Mouse (Mus musculus): ENCODE measurements around the gene Otud7b. TPM values are rescaled to one million over a fixed set of nuclear protein-coding genes. Genes with fewer than 3 reads are reported as not detected.

Gene Otud7b
- total RNA-seq, 1 experiment: 23.2 TPM

GRCm38 (mm10) chr3:96194966-96195365, 90.6 kb downstream of the Otud7b start:
- no peaks in the 10 kb centered on the region for H3K36me3 ChIP-seq (ENCODE audit: control insufficient read depth, insufficient read depth, low read length, poor library complexity, severe bottlenecking)
- in situ Hi-C loops (cut with MboI; ENCODE audit: low sequenced_read_pairs in 2 of 2, unreplicated experiment in 2 of 2): no loop called here

GRCm38 (mm10) chr3:96195616-96196313, 91.4 kb downstream of the Otud7b start:
- DNase-seq (ENCODE audit: low read depth, low spot score): no peak
- in situ Hi-C loops (cut with MboI; ENCODE audit: low sequenced_read_pairs in 2 of 2, unreplicated experiment in 2 of 2): no loop called here
- no peaks in the 10 kb centered on the region for H3K36me3 ChIP-seq (ENCODE audit: control insufficient read depth, insufficient read depth, low read length, poor library complexity, severe bottlenecking)
- peak overlapping the region; percentile 93; the same call in 1 of the 2 replicates for H3K9ac ChIP-seq (ENCODE audit: insufficient read depth, low read depth, low read length, poor library complexity, severe bottlenecking)
- H3K4me3 ChIP-seq (ENCODE audit: insufficient read depth in 1 of 2, low read depth in 1 of 2, low read length in 2 of 2, poor library complexity in 1 of 2, severe bottlenecking in 1 of 2): peak overlapping the region; percentile 75 to 85; a peak in 1 of 4 replicates
- peaks cover 0 to 4% of the 10 kb centered on the region in 2 experiments; a peak in 1 of 4 replicates for H3K4me1 ChIP-seq (ENCODE audit: control insufficient read depth in 2 of 2, insufficient read depth in 2 of 2, low read length in 2 of 2, poor library complexity in 1 of 2)
- H3K9me3 ChIP-seq (ENCODE audit: control insufficient read depth, insufficient read depth, low read depth, low read length): no peaks in the 10 kb centered on the region
- no peak for TF ChIP-seq ZC3H11A (IDR thresholded peaks at IDR 0.05; ENCODE audit: borderline replicate concordance, low read depth, low read length)
- no peak for TF ChIP-seq ZNF384 (IDR thresholded peaks at IDR 0.05; ENCODE audit: low read depth, low read length)
- no peak for TF ChIP-seq MAFK (IDR thresholded peaks at IDR 0.05; ENCODE audit: insufficient read depth, low read depth, low read length)
- TF ChIP-seq HCFC1 (IDR thresholded peaks at IDR 0.05; ENCODE audit: borderline replicate concordance, insufficient read depth, low read length): no peak
- TF ChIP-seq CHD2 (IDR thresholded peaks at IDR 0.05; ENCODE audit: low read depth, low read length): no peak
- H3K27ac ChIP-seq (ENCODE audit: insufficient read depth, low read depth, low read length, poor library complexity, severe bottlenecking): no peak overlapping the region

More at GRCm38 (mm10) chr3:96194966-96195365, 90.6 kb downstream of the Otud7b start:
- no peak for DNase-seq (ENCODE audit: low read depth, low spot score)
- Histone ChIP-seq H3K27ac (ENCODE audit: insufficient read depth, low read depth, low read length, poor library complexity, severe bottlenecking) (no peak overlapping the region), H3K4me1 (ENCODE audit: control insufficient read depth in 2 of 2, insufficient read depth in 2 of 2, low read length in 2 of 2, poor library complexity in 1 of 2) (peaks cover 0 to 4% of the 10 kb centered on the region in 2 experiments; a peak in 1 of 4 replicates), H3K9ac (ENCODE audit: insufficient read depth, low read depth, low read length, poor library complexity, severe bottlenecking) (no peak overlapping the region), H3K4me3 (ENCODE audit: insufficient read depth in 1 of 2, low read depth in 1 of 2, low read length in 2 of 2, poor library complexity in 1 of 2, severe bottlenecking in 1 of 2) (no peak overlapping the region), H3K9me3 (ENCODE audit: control insufficient read depth, insufficient read depth, low read depth, low read length) (no peaks in the 10 kb centered on the region)
- no peak for TF ChIP-seq MAFK (IDR thresholded peaks at IDR 0.05; ENCODE audit: insufficient read depth, low read depth, low read length)
- no peak for TF ChIP-seq CHD2 (IDR thresholded peaks at IDR 0.05; ENCODE audit: low read depth, low read length)
- TF ChIP-seq HCFC1 (IDR thresholded peaks at IDR 0.05; ENCODE audit: borderline replicate concordance, insufficient read depth, low read length): no peak
- no peak for TF ChIP-seq ZNF384 (IDR thresholded peaks at IDR 0.05; ENCODE audit: low read depth, low read length)
- no peak for TF ChIP-seq ZC3H11A (IDR thresholded peaks at IDR 0.05; ENCODE audit: borderline replicate concordance, low read depth, low read length)

- DNase-seq (ENCODE audit: low read depth, low spot score): no peak
- in situ Hi-C loops (cut with MboI; ENCODE audit: low sequenced_read_pairs in 2 of 2, unreplicated experiment in 2 of 2): no loop called here
Measured at GRCm38 (mm10) chr3:96196437-96197128, 92.3 kb downstream of the Otud7b start.

GRCm38 (mm10) chr3:96197129-96197749, 92.9 kb downstream of the Otud7b start:
- Histone ChIP-seq H3K4me3 (ENCODE audit: insufficient read depth in 1 of 2, low read depth in 1 of 2, low read length in 2 of 2, poor library complexity in 1 of 2, severe bottlenecking in 1 of 2) (peak overlapping the region; percentile 75 to 85), H3K4me1 (ENCODE audit: control insufficient read depth in 2 of 2, insufficient read depth in 2 of 2, low read length in 2 of 2, poor library complexity in 1 of 2) (peaks cover 0 to 4% of the 10 kb centered on the region in 2 experiments; a peak in 1 of 4 replicates), H3K9ac (ENCODE audit: insufficient read depth, low read depth, low read length, poor library complexity, severe bottlenecking) (peak overlapping the region; percentile 93), H3K36me3 (ENCODE audit: control insufficient read depth, insufficient read depth, low read length, poor library complexity, severe bottlenecking) (no peaks in the 10 kb centered on the region), H3K9me3 (ENCODE audit: control insufficient read depth, insufficient read depth, low read depth, low read length) (no peaks in the 10 kb centered on the region), H3K27ac (ENCODE audit: insufficient read depth, low read depth, low read length, poor library complexity, severe bottlenecking) (peak overlapping the region; percentile 70)
- DNase-seq (ENCODE audit: low read depth, low spot score): peak; percentile 72
- in situ Hi-C loops (cut with MboI; ENCODE audit: low sequenced_read_pairs in 2 of 2, unreplicated experiment in 2 of 2): no loop called here
- TF ChIP-seq ZNF384 (IDR thresholded peaks at IDR 0.05; ENCODE audit: low read depth, low read length): no peak
- TF ChIP-seq CHD2 (IDR thresholded peaks at IDR 0.05; ENCODE audit: low read depth, low read length): peak; percentile 92
- peak; percentile 91 for TF ChIP-seq HCFC1 (IDR thresholded peaks at IDR 0.05; ENCODE audit: borderline replicate concordance, insufficient read depth, low read length)
- TF ChIP-seq MAFK (IDR thresholded peaks at IDR 0.05; ENCODE audit: insufficient read depth, low read depth, low read length): peak; percentile 62; the same call in 1 of the 2 replicates

More at GRCm38 (mm10) chr3:96196437-96197128, 92.3 kb downstream of the Otud7b start:
- peak overlapping the region; percentile 75 to 85 for H3K4me3 ChIP-seq (ENCODE audit: insufficient read depth in 1 of 2, low read depth in 1 of 2, low read length in 2 of 2, poor library complexity in 1 of 2, severe bottlenecking in 1 of 2)
- H3K9me3 ChIP-seq (ENCODE audit: control insufficient read depth, insufficient read depth, low read depth, low read length): no peaks in the 10 kb centered on the region
- peaks cover 0 to 4% of the 10 kb centered on the region in 2 experiments; a peak in 1 of 4 replicates for H3K4me1 ChIP-seq (ENCODE audit: control insufficient read depth in 2 of 2, insufficient read depth in 2 of 2, low read length in 2 of 2, poor library complexity in 1 of 2)
- peak overlapping the region; percentile 93 for H3K9ac ChIP-seq (ENCODE audit: insufficient read depth, low read depth, low read length, poor library complexity, severe bottlenecking)
- H3K36me3 ChIP-seq (ENCODE audit: control insufficient read depth, insufficient read depth, low read length, poor library complexity, severe bottlenecking): no peaks in the 10 kb centered on the region
- peak overlapping the region; percentile 70 for H3K27ac ChIP-seq (ENCODE audit: insufficient read depth, low read depth, low read length, poor library complexity, severe bottlenecking)
- TF ChIP-seq ZC3H11A (IDR thresholded peaks at IDR 0.05; ENCODE audit: borderline replicate concordance, low read depth, low read length) (no peak), CHD2 (IDR thresholded peaks at IDR 0.05; ENCODE audit: low read depth, low read length) (no peak), MAFK (IDR thresholded peaks at IDR 0.05; ENCODE audit: insufficient read depth, low read depth, low read length) (no peak), HCFC1 (IDR thresholded peaks at IDR 0.05; ENCODE audit: borderline replicate concordance, insufficient read depth, low read length) (no peak), ZNF384 (IDR thresholded peaks at IDR 0.05; ENCODE audit: low read depth, low read length) (no peak)
